Mouse (Mus musculus): ENCODE data around the gene Unc93b1.
"Not testable (repeated sequence)": the region's sequence is repeated elsewhere in the genome, so short reads cannot be mapped to it uniquely, and the experiment has no call there.

The Unc93b1 gene

DNA sequence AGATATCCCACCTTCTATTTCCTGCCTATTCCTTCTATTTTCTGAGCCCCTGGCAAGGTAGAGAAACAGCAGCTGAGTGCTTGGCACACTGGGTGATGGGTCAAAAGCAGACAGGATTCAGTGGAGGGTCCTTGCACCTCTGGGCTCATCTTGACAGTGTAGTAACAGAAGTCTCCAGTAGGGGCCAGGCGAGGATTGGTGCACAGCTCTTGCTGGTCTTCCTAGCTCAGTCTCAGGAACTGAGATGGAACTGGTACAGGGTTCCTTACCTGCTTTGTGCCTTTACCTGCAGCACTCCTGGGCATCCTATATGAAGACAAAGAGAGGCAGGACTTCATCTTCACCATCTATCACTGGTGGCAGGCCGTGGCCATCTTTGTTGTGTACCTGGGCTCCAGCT, 11.7 kb downstream of the Unc93b1 start:
- peak; percentile 68 for DNase-seq (ENCODE audit: low spot score)

GRCm38 (mm10) chr19:3947813-3948212, 12.8 kb downstream of the Unc93b1 start:
- DNase-seq (ENCODE audit: low spot score): no peak

DNA sequence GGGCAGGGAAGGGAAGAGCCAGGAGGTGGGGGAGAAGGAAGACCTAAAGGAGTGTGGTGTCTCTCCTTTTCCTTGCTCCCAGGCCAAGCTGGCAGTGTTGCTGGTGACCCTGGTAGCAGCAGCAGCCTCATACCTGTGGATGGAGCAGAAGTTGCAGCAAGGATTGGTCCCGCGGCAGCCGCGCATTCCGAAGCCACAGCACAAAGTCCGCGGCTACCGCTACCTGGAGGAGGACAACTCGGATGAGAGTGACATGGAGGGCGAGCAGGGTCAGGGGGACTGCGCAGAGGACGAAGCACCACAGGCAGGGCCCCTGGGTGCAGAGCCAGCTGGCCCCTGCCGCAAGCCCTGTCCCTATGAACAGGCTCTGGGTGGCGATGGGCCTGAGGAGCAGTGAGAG, 13.6 kb downstream of the Unc93b1 start:
- no peak for DNase-seq (ENCODE audit: low spot score)

GRCm38 (mm10) chr19:3950331-3950730, 15.3 kb downstream of the Unc93b1 start:
- no peak for DNase-seq (ENCODE audit: low spot score)

GRCm38 (mm10) chr19:3951461-3951860, 16.5 kb downstream of the Unc93b1 start:
- no peak for DNase-seq (ENCODE audit: low spot score)

- DNase-seq (ENCODE audit: low spot score): no peak
Measured at GRCm38 (mm10) chr19:3952099-3952498, 17.1 kb downstream of the Unc93b1 start.

DNA sequence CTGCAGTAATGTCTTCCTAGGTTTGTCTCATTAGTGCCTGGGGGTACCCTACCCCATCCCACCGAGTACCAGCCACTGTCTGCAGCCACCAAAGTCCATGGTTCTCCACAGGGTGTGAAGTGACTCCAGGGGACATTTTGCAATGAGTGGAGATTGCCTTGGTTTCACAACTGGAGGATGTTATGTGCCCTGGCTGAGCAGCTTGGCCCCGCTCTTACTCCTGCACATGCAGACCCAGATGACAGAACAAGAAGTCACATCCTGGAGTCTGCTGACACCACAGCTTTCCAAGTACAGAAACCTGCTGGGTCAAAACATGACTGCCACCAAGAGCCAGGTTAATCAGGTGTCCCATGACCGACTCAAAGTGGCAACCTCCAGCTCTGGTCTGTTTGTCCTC, 20.0 kb downstream of the Unc93b1 start:
- DNase-seq (ENCODE audit: low spot score): no peak

DNA sequence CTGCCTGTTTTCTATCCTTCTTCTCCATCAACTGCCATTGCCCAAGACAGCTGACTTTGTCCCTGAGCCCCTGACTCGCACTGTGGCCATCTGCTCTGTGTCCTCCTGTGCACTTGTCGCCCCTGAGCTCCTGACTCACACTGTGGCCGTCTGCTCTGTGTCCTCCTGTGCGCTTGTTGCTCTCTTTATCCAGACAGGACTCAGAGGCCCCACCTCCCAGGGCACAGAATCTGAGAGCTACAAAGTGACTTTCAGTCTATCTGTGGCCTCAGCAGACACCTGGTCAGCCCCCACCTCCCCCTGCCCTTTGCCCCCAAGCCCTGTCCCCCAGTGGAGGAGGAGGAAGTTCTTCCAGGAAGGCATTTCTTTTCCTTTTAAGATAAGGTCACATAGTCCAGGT, 20.8 kb downstream of the Unc93b1 start:
- DNase-seq (ENCODE audit: low spot score): no peak

DNA sequence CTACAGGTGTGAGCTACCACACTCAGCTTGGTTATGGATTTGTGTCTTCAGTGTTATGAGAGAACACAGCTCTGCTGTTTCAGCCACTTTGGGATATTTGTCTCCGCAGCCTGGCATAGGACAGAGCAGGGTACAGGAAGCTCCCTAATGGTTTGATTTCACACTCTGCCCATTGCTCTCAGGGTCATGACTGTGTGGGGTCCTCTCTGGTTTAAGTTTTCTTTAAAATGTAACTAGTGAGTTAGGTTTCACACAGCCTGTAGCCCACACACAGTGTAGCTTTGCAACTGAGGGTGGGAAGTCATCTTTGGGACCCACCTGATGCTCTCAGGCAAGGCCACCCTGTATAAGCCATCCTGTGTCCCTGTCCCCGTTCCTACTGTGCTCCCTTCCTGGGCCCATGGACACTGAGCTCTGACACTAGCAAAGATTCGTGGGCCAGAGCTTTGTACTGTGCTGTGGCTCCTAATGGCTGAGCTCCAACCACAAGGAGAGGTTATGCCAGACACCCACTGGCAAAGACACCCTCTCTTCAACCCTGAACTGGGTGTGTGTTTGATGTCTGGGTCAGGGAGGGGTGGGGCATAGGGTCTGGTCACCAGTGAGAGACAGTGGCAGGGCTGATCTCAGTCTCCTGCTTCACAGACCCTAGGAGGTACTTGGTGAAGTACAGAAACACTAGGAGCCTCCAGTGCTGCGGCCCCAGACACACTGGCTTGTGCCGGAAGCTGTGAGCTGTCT, 22.5 kb downstream of the Unc93b1 start:
- not testable (repeated sequence) for DNase-seq (ENCODE audit: low spot score)

DNA sequence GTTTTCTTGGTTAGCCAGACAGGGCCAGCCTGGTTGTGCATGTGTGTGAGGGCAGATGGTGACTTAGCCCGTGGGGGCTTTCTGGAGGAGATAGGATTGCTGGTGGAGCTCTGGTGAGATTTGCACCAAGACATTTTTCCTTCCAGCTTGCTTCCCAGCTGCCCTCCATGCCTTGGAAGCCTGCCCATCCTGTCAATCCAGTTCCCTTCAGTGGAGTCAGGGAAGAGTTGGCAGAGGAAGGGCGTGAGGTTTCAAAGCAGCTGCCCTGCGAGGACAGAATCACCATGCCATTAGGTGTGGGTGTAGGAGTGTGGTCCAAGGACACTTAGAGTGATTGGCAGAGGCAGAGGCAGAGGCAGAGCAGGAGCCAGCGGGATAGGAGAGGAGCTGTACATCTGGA, 23.5 kb downstream of the Unc93b1 start, which contains the start of gene Aldh3b3:
Gene Aldh3b3, plus strand, starts transcription at position 176 of the 400 bp plus-strand sequence.
- no peak for DNase-seq (ENCODE audit: low spot score)

- no peak for DNase-seq (ENCODE audit: low spot score)
Measured at GRCm38 (mm10) chr19:3959030-3959429, 24.0 kb downstream of the Unc93b1 start.

GRCm38 (mm10) chr19:3960211-3960610, 25.2 kb downstream of the Unc93b1 start:
- DNase-seq (ENCODE audit: low spot score): no peak

GRCm38 (mm10) chr19:3961805-3962204, 26.8 kb downstream of the Unc93b1 start:
- DNase-seq (ENCODE audit: low spot score): not testable (repeated sequence)

DNA sequence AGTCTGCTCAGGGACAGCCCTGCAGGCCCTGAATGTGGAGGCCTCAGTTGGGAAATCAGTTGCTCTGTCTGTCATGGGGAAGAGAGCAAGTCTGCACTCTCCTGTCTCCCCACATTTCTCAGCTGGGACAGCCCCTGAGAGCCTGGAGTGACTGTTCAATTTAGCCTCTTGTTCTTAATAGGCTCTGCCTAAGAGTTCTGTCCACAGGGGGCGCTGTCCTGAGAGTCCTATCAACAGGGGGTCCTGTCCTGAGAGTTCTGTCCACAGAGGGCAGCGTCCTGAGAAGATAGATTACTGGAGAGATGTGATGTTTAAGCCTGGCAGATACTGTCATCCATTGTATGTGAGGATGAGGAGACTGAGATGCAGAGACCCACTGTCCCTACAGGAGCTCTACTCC, 27.5 kb downstream of the Unc93b1 start:
- DNase-seq (ENCODE audit: low spot score): no peak

GRCm38 (mm10) chr19:3964030-3964429, 29.0 kb downstream of the Unc93b1 start:
- no peak for DNase-seq (ENCODE audit: low spot score)

DNA sequence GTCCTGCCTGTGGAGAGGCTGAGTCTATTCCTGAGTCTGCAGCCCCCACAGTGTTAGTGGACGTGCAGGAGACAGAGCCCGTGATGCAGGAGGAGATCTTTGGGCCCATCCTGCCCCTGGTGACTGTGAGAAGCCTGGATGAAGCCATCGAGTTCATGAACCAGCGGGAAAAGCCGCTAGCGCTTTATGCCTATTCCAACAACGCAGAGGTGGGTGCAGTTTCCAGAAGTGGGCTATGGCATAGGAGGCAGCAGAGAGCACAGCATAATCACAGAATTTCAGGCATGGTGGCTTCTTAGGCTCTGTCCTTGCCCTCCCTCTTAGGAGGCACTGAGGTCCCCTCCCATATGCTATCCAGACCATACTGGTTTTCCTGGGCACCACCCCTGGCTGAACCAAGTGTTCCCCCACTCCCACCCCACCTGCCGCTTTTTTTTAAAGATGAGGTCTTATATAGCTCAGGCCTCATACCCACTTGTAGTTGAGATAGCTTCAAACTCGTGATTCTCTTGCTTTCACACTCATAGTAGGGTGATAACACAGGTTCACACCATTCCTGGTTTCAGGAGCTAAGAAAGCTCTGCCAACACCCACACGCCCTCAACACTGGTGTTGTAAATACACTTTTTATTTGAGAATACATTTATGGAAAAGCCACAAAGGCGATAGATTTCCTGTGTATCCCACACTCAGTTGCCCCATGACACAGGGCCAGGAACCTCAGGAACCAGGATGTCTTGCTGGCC, 31.5 kb downstream of the Unc93b1 start:
- no peak for DNase-seq (ENCODE audit: low spot score)

GRCm38 (mm10) chr19:3967258-3967657, 32.3 kb downstream of the Unc93b1 start:
- DNase-seq (ENCODE audit: low spot score): no peak

- DNase-seq (ENCODE audit: low spot score): peak; percentile 65
Measured at GRCm38 (mm10) chr19:3972229-3972628, 37.2 kb downstream of the Unc93b1 start, which contains the start of gene Aldh3b2. Aldh3b2 (plus strand) TSS chr19:3972328.

DNA sequence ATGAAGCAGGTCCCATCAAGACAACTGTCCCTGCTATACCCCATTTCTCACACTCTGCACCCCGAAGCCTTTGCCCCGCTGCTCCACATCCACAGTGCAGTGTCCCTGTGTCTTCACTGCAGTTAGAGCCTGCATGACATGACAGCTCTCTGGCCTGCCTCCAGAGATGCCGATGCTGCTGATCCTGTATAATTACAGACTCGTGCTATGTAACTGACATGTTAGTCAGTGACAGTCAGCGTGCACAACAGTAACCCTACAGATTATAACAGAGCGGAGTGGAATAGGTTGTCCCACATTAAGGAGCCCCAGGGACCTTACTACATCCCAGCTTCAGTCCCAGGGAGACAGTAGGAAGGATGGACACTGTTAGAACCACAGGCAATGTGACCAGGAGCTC, 39.6 kb downstream of the Unc93b1 start:
- DNase-seq (ENCODE audit: low spot score): not testable (repeated sequence)

DNA sequence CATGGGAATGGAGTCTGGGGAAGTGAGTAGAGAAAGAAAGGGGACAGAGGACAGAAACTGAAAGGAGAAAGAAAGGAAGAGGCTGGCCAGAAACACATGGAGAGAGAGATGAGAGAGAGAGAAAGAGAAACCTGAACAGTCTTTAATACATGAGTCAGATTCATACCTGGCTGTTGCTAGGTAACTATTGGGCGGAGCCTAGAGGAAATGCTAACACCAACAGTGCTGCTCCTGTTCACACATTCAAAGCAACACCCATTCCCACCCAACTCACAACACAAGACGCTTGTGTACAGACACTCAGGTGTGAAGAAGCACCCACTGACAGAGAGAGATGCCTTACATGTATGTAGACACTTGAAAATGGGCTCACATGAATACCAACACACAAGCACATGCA, 40.9 kb downstream of the Unc93b1 start:
- no peak for DNase-seq (ENCODE audit: low spot score)

- peak; percentile 73 for DNase-seq (ENCODE audit: low spot score)
Measured at GRCm38 (mm10) chr19:3980309-3980708, 45.3 kb downstream of the Unc93b1 start.

GRCm38 (mm10) chr19:3980917-3981316, 45.9 kb downstream of the Unc93b1 start:
- no peak for DNase-seq (ENCODE audit: low spot score)

DNA sequence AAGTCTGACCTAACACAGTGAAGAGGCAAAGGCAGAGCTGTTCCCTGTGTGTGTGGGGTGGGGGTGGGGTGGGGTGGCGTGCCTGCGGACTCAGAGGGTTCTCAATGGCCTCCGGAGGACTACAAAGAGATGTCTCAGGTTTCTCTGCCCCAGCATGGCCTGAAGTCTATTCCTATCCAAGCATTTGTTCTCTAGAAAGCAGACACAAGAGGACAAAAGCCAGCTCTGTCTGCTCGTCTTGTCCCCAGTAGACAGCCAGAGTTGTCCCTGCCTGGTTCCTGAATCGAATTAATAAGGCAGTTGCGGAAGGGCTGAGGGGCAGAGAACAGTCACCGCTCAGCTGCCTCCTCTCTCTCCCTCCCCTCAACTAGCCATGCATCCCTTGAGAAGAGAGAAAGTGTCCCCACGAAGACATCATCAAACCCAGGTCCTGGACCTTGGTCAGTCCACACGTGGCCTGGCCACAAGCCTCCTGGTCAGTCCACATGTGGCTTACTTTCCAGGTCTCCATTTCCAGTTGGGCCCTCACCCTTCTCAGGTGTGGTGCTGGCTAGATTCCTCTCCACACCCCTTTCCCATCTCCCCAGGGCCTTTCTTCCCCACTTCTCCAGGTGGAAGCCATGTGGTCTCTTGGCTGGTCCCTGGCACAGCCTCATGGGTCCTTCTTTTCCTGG, 48.7 kb downstream of the Unc93b1 start:
- no peak for DNase-seq (ENCODE audit: low spot score)

Data from urinary bladder, postnatal 25 days (tissue).